Mouse (Mus musculus) stomach, postnatal 0 days (tissue): ENCODE measurements around the gene Spaca4. TPM values are rescaled to one million over a fixed set of nuclear protein-coding genes. Genes with fewer than 3 reads are reported as not detected.
A peak's percentile ranks its signal among the peaks of the same experiment; 100 is the strongest.

Source experiments
- ATAC-seq: fragments of 200-750 bp; cut with Nextera tagmentation; 2 replicates; pipeline ENCODE4 v1.8.0; 2017; ENCODE audit not compliant: low FRiP score, low TSS enrichment
- DNase-seq: peaks from one replicate; pipeline ENCODE4 v3.0.0-alpha.2; 2016; ENCODE audit warnings: low spot score
- H3K27ac ChIP-seq: fragments of 300-500 bp; sonication (generic); replicated peaks from 2 replicates; pipeline ENCODE4 v1.5.1; 2014; ENCODE audit warnings: mild to moderate bottlenecking, control low read depth
- H3K27me3 ChIP-seq: fragments of 300-500 bp; sonication (generic); 2 replicates; pipeline ENCODE4 v1.6.1; 2014; ENCODE audit warnings: low read length; ENCODE audit not compliant: control insufficient read depth, insufficient read depth
- H3K36me3 ChIP-seq: fragments of 300-500 bp; sonication (generic); 2 replicates; pipeline ENCODE4 v1.6.1; 2014; ENCODE audit warnings: low read length, mixed read lengths; ENCODE audit not compliant: control insufficient read depth, insufficient read depth
- H3K4me1 ChIP-seq: fragments of 300-500 bp; sonication (generic); replicated peaks from 2 replicates; pipeline ENCODE4 v1.6.1; 2014; ENCODE audit warnings: antibody characterized with exemption; ENCODE audit not compliant: control insufficient read depth, insufficient read depth
- H3K4me2 ChIP-seq: fragments of 300-500 bp; sonication (generic); replicated peaks from 2 replicates; pipeline ENCODE4 v1.6.1; 2014; ENCODE audit warnings: low read depth, mild to moderate bottlenecking, control low read depth, moderate library complexity
- H3K4me3 ChIP-seq: fragments of 300-500 bp; sonication (generic); 2 replicates; pipeline ENCODE4 v1.5.1; 2014; ENCODE audit warnings: low read depth, low read length, control low read depth
- H3K9ac ChIP-seq: fragments of 300-500 bp; sonication (generic); 2 replicates; pipeline ENCODE4 v1.6.1; 2014; ENCODE audit warnings: mild to moderate bottlenecking, low read length, control low read depth, mixed read lengths
- H3K9me3 ChIP-seq: fragments of 300-500 bp; sonication (generic); 2 replicates; pipeline ENCODE4 v1.6.1; 2016; ENCODE audit warnings: low read length; ENCODE audit not compliant: control insufficient read depth
- CTCF ChIP-seq: IDR thresholded peaks from 2 replicates; pipeline ENCODE4 v1.5.1; 2016; ENCODE audit warnings: antibody characterized with exemption, low read depth, mild to moderate bottlenecking, moderate library complexity
- EP300 ChIP-seq: optimal IDR thresholded peaks from 2 replicates; pipeline ENCODE3; 2016; ENCODE audit warnings: antibody characterized with exemption
- WGBS: fragments of 180-500 bp; shearing (Covaris S2); extraction: QIAGEN DNeasy Blood & Tissue Kit; methylation state at CpG from one replicate; pipeline ENCODE4 v1.1.7; 2014; 5-methylcytosine and 5-hydroxymethylcytosine counted together
- polyA plus RNA-seq: library from polyadenylated mRNA; unstranded; fragments of >200 nt; fragmentation: Nextera tagmentation; extraction: Ambion mirVana; gene quantifications from 2 replicates; pipeline ENCODE4 v1.2.1, GENCODE M21; 2015

The Spaca4 gene
- polyA plus RNA-seq, 1 experiment from 2014 or later, result 0.56 TPM

DNA sequence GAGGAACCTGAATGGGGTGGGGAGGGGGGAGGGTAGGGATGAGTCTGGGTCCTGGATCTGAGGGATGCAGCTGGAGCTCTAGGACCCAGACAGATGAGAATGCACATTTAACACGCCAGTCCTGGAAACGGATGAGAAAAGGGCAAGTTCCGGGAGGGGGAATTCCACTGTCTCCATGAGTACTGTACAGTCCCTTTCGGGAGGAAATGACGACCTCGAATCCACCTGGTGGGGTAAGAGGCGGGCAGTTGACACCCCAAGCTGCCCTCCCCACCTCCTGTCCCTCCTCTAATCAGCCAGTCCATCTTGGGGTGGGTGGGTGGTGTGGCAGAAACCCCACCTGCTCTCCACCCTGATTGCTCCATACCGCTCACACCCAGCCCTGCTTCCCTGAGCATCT is 40.4 kb upstream of the Spaca4 start:
- Histone ChIP-seq H3K36me3 (no peaks in the 10 kb centered on the region), H3K9ac (no peak overlapping the region), H3K27ac (no peak overlapping the region), H3K4me2 (no peak overlapping the region), H3K27me3 (no peaks in the 10 kb centered on the region), H3K4me1 (no peaks in the 10 kb centered on the region), H3K4me3 (no peak overlapping the region), H3K9me3 (no peaks in the 10 kb centered on the region)
- peak; percentile 45; the same call in 1 of the 2 replicates for ATAC-seq
- 40% methylated on average over 8 of the region's 8 CpGs for WGBS
- no peak for DNase-seq
- no peak for TF ChIP-seq CTCF

DNA sequence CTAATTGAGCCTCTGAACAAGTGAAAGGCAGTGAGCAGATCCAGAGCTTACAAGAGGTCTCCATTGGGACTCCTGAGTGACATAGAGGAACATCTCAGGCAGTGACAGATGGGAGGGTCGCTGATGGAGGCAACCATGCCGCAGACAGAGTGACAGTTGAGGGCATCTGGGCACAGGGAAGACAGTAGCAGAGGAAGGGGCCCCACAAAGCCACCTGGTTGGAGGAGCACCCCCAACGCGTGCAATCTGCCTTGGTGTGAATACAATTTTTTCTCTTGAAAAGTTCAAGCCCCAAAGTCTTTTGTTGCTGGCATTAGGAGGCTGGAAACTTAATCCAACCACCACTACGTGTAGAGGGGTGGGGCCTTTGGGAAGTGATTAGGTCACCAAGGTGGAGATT is 34.5 kb upstream of the Spaca4 start:
- no peak for TF ChIP-seq CTCF
- no peak for TF ChIP-seq EP300
- WGBS, result 47% methylated on average over 5 of the region's 5 CpGs
- Histone ChIP-seq H3K4me3 (no peak overlapping the region), H3K36me3 (no peaks in the 10 kb centered on the region), H3K27ac (peak overlapping the region; percentile 61), H3K27me3 (no peaks in the 10 kb centered on the region), H3K4me2 (no peak overlapping the region), H3K9me3 (no peaks in the 10 kb centered on the region), H3K9ac (no peak overlapping the region), H3K4me1 (no peaks in the 10 kb centered on the region)
- ATAC-seq (no peak), DNase-seq (no peak)

DNA sequence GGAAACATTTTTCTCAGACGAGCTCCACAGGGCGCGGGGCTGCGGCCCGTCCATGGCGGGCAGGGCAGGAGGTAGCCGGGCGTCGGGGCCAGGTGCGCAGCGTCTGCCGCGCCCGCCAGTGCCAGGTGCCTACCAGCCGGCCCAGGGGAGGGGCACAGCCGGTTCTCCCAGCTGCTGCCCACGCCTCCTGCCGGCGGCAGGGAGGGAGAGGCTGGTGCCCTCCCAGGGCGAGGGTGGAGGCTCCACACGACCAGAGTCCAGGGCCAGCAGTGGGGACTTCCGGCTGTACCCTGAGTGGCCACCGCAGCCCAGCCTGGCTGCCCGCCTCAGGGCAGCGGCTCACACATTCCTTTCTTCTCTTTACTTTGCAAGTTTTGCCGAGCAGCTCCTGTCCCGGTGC is 33.8 kb upstream of the Spaca4 start:
- Histone ChIP-seq H3K27me3 (no peaks in the 10 kb centered on the region), H3K9me3 (no peaks in the 10 kb centered on the region), H3K27ac (peak overlapping the region; percentile 61), H3K9ac (no peak overlapping the region; the same call in 1 of the 2 replicates), H3K4me2 (peak overlapping the region; percentile 45), H3K36me3 (no peaks in the 10 kb centered on the region), H3K4me1 (no peaks in the 10 kb centered on the region), H3K4me3 (peak overlapping the region; percentile 20; the same call in 1 of the 2 replicates)
- peak; percentile 61 for TF ChIP-seq CTCF
- no peak for TF ChIP-seq EP300
- 8% methylated on average over 22 of the region's 27 CpGs for WGBS
- ATAC-seq (peak; percentile 94), DNase-seq (peak; percentile 91)

DNA sequence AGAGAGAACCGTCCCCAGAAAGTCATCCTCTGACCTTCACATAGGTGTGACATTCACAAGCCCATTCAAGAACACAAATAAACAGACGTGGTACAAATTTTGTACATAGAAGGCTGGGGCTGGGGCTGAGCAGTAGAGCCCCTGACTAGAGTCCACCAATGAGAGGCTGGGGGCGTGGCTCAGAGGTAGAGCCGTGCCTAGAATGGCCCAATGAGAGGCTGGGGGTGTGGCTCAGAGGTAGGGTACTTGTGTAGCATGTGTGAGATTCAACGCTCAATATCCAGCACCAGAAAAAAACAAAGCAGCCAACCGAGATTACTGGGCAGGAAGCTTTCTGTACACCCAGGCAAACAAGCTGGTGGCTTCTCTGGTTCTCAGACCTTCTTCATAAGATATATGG is 30.1 kb upstream of the Spaca4 start:
- Histone ChIP-seq H3K27ac (no peak overlapping the region), H3K9me3 (no peaks in the 10 kb centered on the region), H3K4me1 (no peaks in the 10 kb centered on the region), H3K4me2 (no peak overlapping the region), H3K36me3 (no peaks in the 10 kb centered on the region), H3K4me3 (no peak overlapping the region), H3K9ac (no peak overlapping the region), H3K27me3 (no peaks in the 10 kb centered on the region)
- no peak for DNase-seq
- ATAC-seq, result no peak
- TF ChIP-seq CTCF (no peak), EP300 (no peak)
- WGBS, result 56% methylated on average over 6 of the region's 6 CpGs

DNA sequence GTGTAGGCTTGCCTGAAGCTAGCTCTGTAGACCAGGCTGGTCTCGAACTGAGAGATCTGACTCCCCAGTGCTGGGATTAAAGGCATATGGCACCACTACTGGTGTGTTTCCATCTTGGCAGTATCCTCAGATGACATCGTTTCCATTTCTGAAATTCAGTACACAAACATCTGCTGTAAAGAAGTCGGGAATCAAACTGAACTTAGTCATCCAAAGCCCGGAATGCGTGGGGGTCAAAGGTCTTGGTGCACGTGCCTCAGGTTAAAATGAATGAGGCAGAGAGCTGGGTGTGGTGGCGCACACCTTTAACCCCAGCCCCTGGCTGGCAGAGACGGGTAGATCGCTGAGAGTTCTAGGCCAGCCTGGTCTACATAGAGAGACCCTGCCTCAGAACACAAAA is 24.5 kb upstream of the Spaca4 start:
- DNase-seq (no peak), ATAC-seq (no peak)
- no peak overlapping the region for H3K9ac ChIP-seq
- no peak overlapping the region for H3K4me2 ChIP-seq
- no peaks in the 10 kb centered on the region for H3K4me1 ChIP-seq
- no peak overlapping the region for H3K4me3 ChIP-seq
- WGBS, result 42% methylated on average over 9 of the region's 9 CpGs
- no peaks in the 10 kb centered on the region for H3K36me3 ChIP-seq
- H3K27ac ChIP-seq, result no peak overlapping the region
- H3K9me3 ChIP-seq, result no peaks in the 10 kb centered on the region
- TF ChIP-seq EP300 (no peak), CTCF (no peak)
- H3K27me3 ChIP-seq, result no peaks in the 10 kb centered on the region

DNA sequence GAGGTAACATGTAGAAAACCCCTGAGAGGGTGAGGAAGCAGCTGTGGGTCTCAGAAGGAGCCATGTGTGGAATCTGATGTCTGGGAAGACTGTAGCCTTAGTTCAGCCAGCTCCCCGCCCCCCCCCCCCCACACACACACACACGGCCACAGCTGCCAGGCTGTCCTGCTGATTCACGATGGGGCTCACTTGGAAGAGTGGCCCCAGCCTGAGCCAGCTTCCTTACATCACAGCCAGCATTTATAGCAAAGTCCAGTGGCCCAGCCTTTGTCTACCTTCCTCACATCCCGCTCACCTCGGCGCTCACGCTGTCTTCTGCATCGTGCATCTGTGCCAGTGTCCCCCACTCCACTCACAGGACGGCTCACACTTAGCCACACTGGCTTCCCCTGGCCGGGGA is 23.8 kb upstream of the Spaca4 start:
- Histone ChIP-seq H3K36me3 (no peaks in the 10 kb centered on the region), H3K4me2 (no peak overlapping the region), H3K27me3 (no peaks in the 10 kb centered on the region), H3K4me1 (no peaks in the 10 kb centered on the region), H3K9me3 (no peaks in the 10 kb centered on the region), H3K4me3 (no peak overlapping the region), H3K9ac (no peak overlapping the region), H3K27ac (no peak overlapping the region)
- no peak; the same call in 1 of the 2 replicates for ATAC-seq
- 33% methylated on average over 9 of the region's 10 CpGs for WGBS
- no peak for TF ChIP-seq CTCF
- no peak for TF ChIP-seq EP300
- no peak for DNase-seq
